Mouse (Mus musculus) 416B (cell line): Measurements from ENCODE around the gene Qrich1.
A peak's percentile ranks its signal among the peaks of the same experiment; 100 is the strongest.

Experiments used
- DNase-seq: peaks from one replicate; pipeline ENCODE4 v3.0.0; 2011; ENCODE audit warnings: low read depth

The Qrich1 gene

DNA sequence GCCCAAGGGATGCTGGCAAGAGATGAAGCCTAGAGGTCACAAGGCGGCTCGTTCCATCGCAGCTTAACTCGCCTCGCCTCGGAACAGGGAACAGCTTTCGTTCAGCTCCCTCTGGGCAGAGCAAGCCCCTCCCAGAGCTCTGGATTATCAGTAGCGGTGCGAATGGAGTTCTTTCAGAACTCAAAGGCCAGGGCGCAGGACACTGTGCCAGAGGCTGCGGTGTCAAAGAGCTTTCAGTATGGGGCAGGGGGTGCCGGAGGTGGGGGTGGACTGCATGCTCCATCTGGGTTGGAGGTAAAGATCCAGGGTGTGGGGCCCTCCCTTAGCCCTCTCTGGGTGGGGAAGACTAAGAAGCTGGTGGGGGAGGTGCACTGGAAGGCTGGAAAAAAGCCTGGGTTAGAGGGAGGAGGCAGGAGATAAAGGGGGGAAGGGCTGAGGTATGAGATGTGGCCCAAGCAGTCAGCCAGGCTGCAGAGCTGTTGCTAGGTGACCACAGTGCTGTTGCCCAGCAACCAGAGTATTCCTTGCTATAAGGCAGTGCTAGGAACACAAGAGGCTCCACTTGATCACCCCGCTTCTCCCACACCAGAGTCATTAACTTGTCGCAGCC lies 71.1 kb downstream of the Qrich1 start:
- no peak for DNase-seq

DNA sequence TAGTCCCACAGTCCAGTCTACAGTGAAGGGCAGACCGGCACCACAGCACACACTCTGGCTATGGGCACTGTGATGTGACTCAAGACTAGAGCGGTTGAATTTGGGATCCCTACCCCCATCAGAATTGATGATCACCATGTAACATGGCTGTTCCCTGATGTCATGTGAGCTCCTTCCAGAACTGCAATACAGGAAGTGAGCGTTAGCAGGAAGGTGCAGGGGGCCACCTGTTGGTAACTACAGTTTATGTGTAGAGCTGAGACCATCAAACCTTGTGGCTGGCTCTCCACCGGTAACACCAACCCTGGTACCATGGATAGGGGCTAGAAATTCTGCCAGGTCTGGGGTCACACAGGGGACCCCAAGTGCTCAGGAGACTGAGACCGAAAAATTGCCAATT lies 72.6 kb downstream of the Qrich1 start:
- peak; percentile 59 for DNase-seq

DNA sequence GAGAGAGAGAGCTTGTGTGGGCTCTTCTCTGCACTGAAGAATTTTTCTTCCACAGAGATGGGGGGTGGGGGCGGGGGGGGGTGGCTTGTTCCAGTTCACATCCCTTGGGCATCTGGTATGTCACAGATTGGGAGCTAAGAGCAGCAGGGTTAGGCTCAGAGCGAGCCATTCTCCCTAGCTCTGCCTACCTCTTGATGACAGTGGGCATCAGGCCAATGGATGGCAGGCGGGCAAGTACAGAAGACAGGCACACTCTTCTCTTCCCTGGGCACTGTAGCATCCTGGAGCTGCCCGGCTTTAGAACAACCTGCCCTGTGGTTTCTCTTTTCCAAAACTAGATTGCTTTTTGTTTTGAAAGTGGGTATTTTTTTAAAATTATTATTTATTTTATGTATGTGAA lies 74.9 kb downstream of the Qrich1 start:
- no peak for DNase-seq

DNA sequence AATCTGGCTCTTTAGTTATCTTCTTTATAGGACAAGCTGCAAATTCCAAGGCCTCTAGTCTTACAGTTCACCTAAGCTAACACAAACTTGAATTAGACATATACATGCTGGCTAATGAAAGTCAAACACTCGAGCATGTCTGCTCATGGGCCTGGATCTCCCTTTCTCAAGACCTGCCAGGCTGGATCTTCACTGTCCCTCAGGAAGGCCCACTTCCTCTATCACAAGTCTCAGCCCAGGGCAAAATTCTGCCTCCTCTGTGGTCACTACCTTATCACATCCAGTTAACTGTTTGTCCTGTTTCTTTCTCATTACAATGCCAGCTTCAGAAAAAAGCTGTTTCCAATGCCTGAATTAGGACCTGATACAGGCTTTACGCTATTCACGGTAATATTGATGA lies 77.7 kb downstream of the Qrich1 start:
- DNase-seq = no peak

DNA sequence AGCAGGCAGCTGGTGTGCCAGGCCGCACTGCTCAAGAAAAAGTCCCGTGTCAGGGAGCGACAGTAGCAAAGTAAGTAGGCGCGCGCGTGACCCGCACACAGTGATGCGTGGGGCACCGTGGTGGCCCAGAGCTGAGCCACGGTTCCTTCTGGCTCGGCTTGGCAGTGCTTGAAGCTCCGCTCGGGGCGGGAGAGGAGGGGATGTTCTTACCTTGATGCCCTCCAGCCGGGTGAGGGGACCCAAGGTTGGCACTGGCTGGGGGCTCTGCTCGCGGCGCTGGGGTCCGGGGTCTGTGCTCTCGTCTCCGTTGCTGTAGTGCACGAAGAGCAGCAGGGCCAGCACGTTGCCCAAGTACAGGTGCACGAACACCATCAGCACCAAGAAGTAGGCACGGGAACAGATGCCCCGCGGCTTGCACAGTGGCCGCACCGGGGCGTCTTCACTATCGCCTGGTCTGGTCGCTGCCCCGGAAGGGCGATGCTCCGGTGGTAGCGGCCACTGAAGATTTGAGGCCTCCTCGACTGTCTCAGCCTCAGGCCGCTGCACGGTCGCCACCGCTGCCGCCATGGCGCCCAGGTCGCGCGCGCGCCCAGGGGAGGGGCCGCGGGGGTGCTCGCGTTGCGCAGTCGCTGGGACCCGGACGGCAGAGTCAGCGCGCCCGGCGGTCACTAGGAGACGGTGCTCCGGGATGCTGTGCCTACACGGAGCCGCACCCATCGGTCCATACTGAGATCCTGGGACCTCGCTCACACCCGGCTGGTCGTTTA lies 80.6 kb downstream of the Qrich1 start, which contains the start of gene P4htm:
P4htm (minus strand) TSS at position 670 of the 767 bp plus-strand sequence.
- DNase-seq = no peak

DNA sequence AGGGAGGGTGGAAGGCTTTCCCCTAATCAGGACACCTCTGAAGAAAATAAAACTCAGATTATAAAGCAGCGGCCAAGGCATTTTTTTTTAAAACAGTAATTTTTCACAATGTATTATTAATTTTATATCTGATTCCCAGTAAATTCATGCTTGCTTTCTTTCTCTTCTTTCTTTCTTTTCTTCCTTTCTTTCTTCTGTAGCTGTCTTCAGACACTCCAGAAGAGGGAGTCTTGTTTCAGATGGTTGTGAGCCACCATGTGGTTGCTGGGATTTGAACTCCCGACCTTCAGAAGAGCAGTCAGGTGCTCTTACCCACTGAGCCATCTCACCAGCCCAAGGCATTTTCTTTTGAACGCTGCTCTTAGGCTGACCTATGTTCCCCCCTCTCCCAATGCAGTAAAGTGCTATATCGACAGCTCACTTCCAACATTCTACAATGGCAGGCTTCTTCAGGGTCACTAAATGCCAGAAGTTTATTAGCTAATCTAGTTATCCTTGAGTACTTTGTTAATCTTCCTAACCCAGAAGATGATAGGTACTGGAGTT lies 82.5 kb downstream of the Qrich1 start:
- DNase-seq = no peak

DNA sequence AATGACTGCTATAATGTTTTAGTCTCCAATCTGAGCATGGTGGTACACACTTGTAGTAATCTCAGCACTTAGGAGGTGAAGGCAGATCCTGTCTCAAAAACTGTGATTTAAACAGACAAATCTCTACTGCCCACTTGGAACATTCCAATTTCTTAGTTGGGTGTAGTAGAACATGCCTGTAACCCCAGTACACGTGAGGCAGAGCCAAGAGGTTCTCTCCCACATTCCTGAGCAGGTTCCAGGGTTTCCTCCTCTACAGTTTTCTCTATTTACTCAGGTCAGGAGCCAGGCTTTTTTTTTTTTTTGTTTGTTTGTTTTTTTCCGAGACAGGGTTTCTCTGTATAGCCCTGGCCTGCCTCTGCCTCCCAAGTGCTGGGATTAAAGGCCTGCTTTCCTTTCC lies 83.4 kb downstream of the Qrich1 start:
- DNase-seq = no peak

DNA sequence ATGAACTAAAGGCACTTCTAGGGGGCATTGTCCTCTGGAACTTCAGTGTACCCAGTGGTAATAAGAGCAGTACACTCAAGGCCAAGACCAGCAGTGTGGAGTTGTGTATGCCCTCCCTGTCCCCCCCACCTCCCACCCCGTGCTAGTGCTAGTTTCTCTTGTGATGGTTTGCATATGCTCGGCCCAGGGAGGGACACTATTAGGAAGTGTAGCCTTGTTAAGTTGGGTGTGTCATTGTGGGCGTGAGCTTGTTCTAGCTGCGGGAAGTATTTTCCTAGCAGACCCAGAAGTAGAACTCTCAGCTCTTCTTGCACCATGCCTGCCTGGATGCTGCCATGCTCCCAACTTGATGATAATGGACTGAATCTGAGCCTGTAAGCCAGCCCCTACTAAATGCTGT lies 85.4 kb downstream of the Qrich1 start:
- DNase-seq = no peak

DNA sequence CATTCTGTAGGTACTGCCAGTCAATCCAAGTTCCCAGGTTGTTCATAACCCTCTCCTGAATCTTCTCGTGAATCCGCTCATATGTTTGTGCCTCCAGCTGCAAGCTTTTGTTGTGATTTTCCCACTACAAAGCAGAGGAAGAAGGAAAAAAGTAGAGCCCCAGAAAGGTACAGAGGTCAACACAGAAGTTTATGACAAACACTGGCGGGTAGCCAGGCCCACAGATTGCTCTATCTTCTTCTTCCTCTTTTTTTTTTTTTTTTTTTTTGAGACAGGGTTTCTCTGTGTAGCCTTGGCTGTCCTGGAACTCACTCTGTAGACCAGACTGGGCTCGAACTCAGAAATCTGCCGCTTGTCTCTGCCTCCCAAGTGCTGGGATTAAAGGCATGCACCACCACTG lies 91.3 kb downstream of the Qrich1 start:
- peak; percentile 56 for DNase-seq

DNA sequence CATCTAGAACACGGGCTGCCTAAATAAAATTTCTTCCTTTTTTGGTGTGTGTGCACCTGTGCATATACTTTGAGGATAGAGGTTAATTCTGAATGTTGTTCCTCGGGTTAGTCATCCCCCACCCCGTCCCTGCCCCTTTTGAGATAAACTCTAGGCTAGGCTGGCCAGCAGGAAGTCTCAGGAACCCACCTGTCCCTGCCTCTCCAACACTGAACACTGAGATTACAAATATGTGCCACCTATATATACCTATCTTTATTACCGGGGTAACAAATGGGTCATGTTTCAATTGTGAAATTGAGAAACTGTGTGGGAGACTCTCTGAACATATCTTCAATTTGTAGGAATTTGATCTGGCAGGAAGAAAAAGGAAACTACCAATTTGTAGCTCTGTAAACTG lies 92.3 kb downstream of the Qrich1 start:
- DNase-seq = no peak
